Mouse (Mus musculus) kidney, adult 2 months (tissue): ENCODE results near the gene Smim20. TPM values are rescaled to one million over a fixed set of nuclear protein-coding genes. Genes with fewer than 3 reads are reported as not detected.

ENCODE experiments used
- DNase-seq: peaks from one replicate; pipeline ENCODE4 v3.0.0; 2021
- H3K27ac ChIP-seq: fragments of 200-500 bp; 2 replicates; pipeline ENCODE4 v1.5.1; 2012; ENCODE audit warnings: low read depth, low read length, control low read depth, inconsistent platforms; ENCODE audit not compliant: insufficient read depth
- H3K27me3 ChIP-seq: fragments of 200-500 bp; replicated peaks from 2 replicates; pipeline ENCODE4 v1.6.1; 2012; ENCODE audit warnings: mild to moderate bottlenecking, moderate library complexity, low read length, inconsistent platforms; ENCODE audit not compliant: control insufficient read depth, insufficient read depth
- H3K36me3 ChIP-seq: fragments of 200-500 bp; 2 replicates; pipeline ENCODE4 v1.6.1; 2012; ENCODE audit warnings: mild to moderate bottlenecking, moderate library complexity, low read length, inconsistent platforms; ENCODE audit not compliant: control insufficient read depth, insufficient read depth
- H3K4me1 ChIP-seq: fragments of 200-500 bp; 2 replicates; pipeline ENCODE4 v1.6.1; 2011; ENCODE audit warnings: low read length; ENCODE audit not compliant: control insufficient read depth, insufficient read depth
- H3K4me3 ChIP-seq: fragments of 200-500 bp; 2 replicates; pipeline ENCODE4 v1.5.1; 2011; ENCODE audit warnings: mild to moderate bottlenecking, low read depth, low read length, control low read depth; ENCODE audit not compliant: insufficient read depth
- CTCF ChIP-seq: fragments of 200-500 bp; conservative IDR thresholded peaks from 2 replicates; pipeline ENCODE4 v1.5.1; 2011; ENCODE audit warnings: low read depth, mild to moderate bottlenecking, control low read depth, low read length, moderate library complexity, mixed read lengths; ENCODE audit not compliant: insufficient read depth, insufficient read length
- POLR2A ChIP-seq: fragments of 200-500 bp; IDR thresholded peaks from one replicate; pipeline ENCODE4 v1.6.1; 2011; ENCODE audit warnings: low read depth, low read length, control low read depth
- WGBS: fragments of 180-500 bp; shearing (Covaris S2); methylation state at CpG from one replicate; pipeline ENCODE4 v1.1.7; 2018; 5-methylcytosine and 5-hydroxymethylcytosine counted together
- polyA plus RNA-seq: library from polyadenylated mRNA; depleted of rRNA; stranded (reverse); fragments of >200 nt; gene quantifications from 2 replicates; pipeline ENCODE4 v1.2.3, GENCODE M21; 2012; rRNA removed

Smim20 gene
- polyA plus RNA-seq, 1 experiment: 99.5 TPM

GRCm38 (mm10) chr5:53323121-53323520, 56.2 kb downstream of the Smim20 start:
- WGBS: 48% methylated on average over 7 of the region's 7 CpGs

GRCm38 (mm10) chr5:53324256-53324655, 57.4 kb downstream of the Smim20 start:
- TF ChIP-seq CTCF (no peak), POLR2A (no peak)
- no peak overlapping the region for H3K4me3 ChIP-seq
- WGBS: 78% methylated on average over 3 of the region's 3 CpGs
- no peaks in the 10 kb centered on the region for H3K36me3 ChIP-seq
- no peak overlapping the region for H3K27ac ChIP-seq
- H3K4me1 ChIP-seq: no peaks in the 10 kb centered on the region
- DNase-seq: no peak
- H3K27me3 ChIP-seq: no peaks in the 10 kb centered on the region

More at GRCm38 (mm10) chr5:53323121-53323520, 56.2 kb downstream of the Smim20 start:
- no peak for DNase-seq
- Histone ChIP-seq H3K4me1 (no peaks in the 10 kb centered on the region), H3K27ac (no peak overlapping the region), H3K36me3 (no peaks in the 10 kb centered on the region), H3K27me3 (no peaks in the 10 kb centered on the region), H3K4me3 (no peak overlapping the region)
- no peak for TF ChIP-seq CTCF
- no peak for TF ChIP-seq POLR2A

GRCm38 (mm10) chr5:53324791-53325190, 57.9 kb downstream of the Smim20 start:
- WGBS: 60% methylated on average over 6 of the region's 6 CpGs
- no peaks in the 10 kb centered on the region for H3K36me3 ChIP-seq
- H3K4me1 ChIP-seq: no peaks in the 10 kb centered on the region
- no peak overlapping the region for H3K4me3 ChIP-seq
- no peak for TF ChIP-seq POLR2A
- no peak for TF ChIP-seq CTCF
- H3K27ac ChIP-seq: no peak overlapping the region
- no peak for DNase-seq
- no peaks in the 10 kb centered on the region for H3K27me3 ChIP-seq

- no peak for TF ChIP-seq POLR2A
- TF ChIP-seq CTCF: peak; percentile 91
- 3% methylated on average over 8 of the region's 8 CpGs for WGBS
- no peak overlapping the region for H3K27ac ChIP-seq
Measured at GRCm38 (mm10) chr5:53326023-53326422, 59.1 kb downstream of the Smim20 start.

GRCm38 (mm10) chr5:53326491-53326890, 59.6 kb downstream of the Smim20 start:
- WGBS: 77% methylated on average over 5 of the region's 5 CpGs
- no peak for DNase-seq
- H3K36me3 ChIP-seq: no peaks in the 10 kb centered on the region

More at GRCm38 (mm10) chr5:53326023-53326422, 59.1 kb downstream of the Smim20 start:
- Histone ChIP-seq H3K27me3 (no peaks in the 10 kb centered on the region), H3K4me3 (no peak overlapping the region), H3K36me3 (no peaks in the 10 kb centered on the region), H3K4me1 (no peaks in the 10 kb centered on the region)
- DNase-seq: peak; percentile 53

More at GRCm38 (mm10) chr5:53326491-53326890, 59.6 kb downstream of the Smim20 start:
- H3K27me3 ChIP-seq: no peaks in the 10 kb centered on the region
- no peak overlapping the region for H3K4me3 ChIP-seq
- H3K4me1 ChIP-seq: no peaks in the 10 kb centered on the region
- H3K27ac ChIP-seq: no peak overlapping the region
- no peak for TF ChIP-seq CTCF
- TF ChIP-seq POLR2A: no peak

Other genes starting within 250 kb of the Smim20 start
- 2.9 and 3.1 TPM in 2 replicates for gene Slc34a2, start 229.0 kb upstream of the Smim20 start, polyA plus RNA-seq
- gene Sel1l3, start 53.2 kb upstream of the Smim20 start, polyA plus RNA-seq: 28.6 and 31.5 TPM in 2 replicates
- 13.4 and 13.6 TPM in 2 replicates for gene Rbpj, start 199.1 kb downstream of the Smim20 start, polyA plus RNA-seq